Mouse (Mus musculus) right cerebral cortex, adult 18-20 months (tissue): ENCODE results near the gene Fto.

ENCODE experiments used
- DNase-seq: peaks from one replicate; pipeline ENCODE4 v3.0.0; 2022; ENCODE audit warnings: mixed read lengths

Gene Fto

GRCm38 (mm10) chr8:91312835-91313832 is at the start of gene Fto, which contains the start of gene Rpgrip1l:
TSS of gene Fto (plus strand) at chr8:91313525.
TSS of gene Rpgrip1l (minus strand) at chr8:91313262.
- peak; percentile 99 for DNase-seq

GRCm38 (mm10) chr8:91263939-91264338 is 49.4 kb upstream of the Fto start:
- no peak for DNase-seq

GRCm38 (mm10) chr8:91264564-91264963 is 48.8 kb upstream of the Fto start:
- no peak for DNase-seq

GRCm38 (mm10) chr8:91269374-91269958 is 43.9 kb upstream of the Fto start:
- no peak for DNase-seq

GRCm38 (mm10) chr8:91273493-91273892 is 39.8 kb upstream of the Fto start:
- DNase-seq, result peak; percentile 46

GRCm38 (mm10) chr8:91276337-91276736 is 37.0 kb upstream of the Fto start:
- no peak for DNase-seq

GRCm38 (mm10) chr8:91278060-91278459 is 35.3 kb upstream of the Fto start:
- DNase-seq, result no peak

GRCm38 (mm10) chr8:91280467-91281212 is 32.7 kb upstream of the Fto start:
- peak; percentile 48 for DNase-seq

- no peak for DNase-seq
Measured at GRCm38 (mm10) chr8:91281545-91281944, 31.8 kb upstream of the Fto start.

- DNase-seq, result no peak
Measured at GRCm38 (mm10) chr8:91282655-91283054, 30.7 kb upstream of the Fto start.

- DNase-seq, result no peak
Measured at GRCm38 (mm10) chr8:91283815-91284214, 29.5 kb upstream of the Fto start.

GRCm38 (mm10) chr8:91286237-91286636 is 27.1 kb upstream of the Fto start:
- DNase-seq, result no peak

GRCm38 (mm10) chr8:91290576-91290975 is 22.7 kb upstream of the Fto start:
- no peak for DNase-seq

GRCm38 (mm10) chr8:91295786-91296185 is 17.5 kb upstream of the Fto start:
- DNase-seq, result no peak

GRCm38 (mm10) chr8:91298672-91299071 is 14.7 kb upstream of the Fto start:
- no peak for DNase-seq

GRCm38 (mm10) chr8:91304481-91305386 is 8.6 kb upstream of the Fto start:
- no peak for DNase-seq

- no peak for DNase-seq
Measured at GRCm38 (mm10) chr8:91312342-91312741, 983 bp upstream of the Fto start.

- no peak for DNase-seq
Measured at GRCm38 (mm10) chr8:91317567-91318227, 4.4 kb downstream of the Fto start.

- no peak for DNase-seq
Measured at GRCm38 (mm10) chr8:91318938-91319729, 5.8 kb downstream of the Fto start.

GRCm38 (mm10) chr8:91323511-91323910 is 10.2 kb downstream of the Fto start:
- DNase-seq, result no peak

GRCm38 (mm10) chr8:91324271-91324670 is 10.9 kb downstream of the Fto start:
- DNase-seq, result no peak
